ENCODE assay signal across 17 mouse cellular contexts in the genomic region with DNA sequence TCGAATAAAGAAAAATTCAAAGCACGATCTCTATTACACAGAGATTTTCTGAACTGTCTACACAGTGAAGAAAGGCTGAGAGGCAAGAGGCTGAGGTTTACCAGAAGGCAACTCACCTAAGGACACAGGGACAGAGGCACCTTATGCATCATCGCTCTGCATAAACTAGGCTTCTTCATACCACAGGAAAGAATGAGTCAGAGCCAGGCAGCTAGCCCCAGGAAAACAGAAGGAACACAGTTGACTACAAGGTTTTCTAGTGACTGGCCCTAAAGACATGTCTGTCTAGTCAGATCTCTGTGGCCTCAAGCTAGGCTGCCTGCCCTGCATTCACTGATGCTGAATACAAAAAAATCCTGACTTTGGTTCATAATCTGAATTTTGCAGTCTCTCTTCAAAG.
"Had no signal": no experiment of that assay in that cellular context is flagged by ENCODE, and none has a peak within 500 bp of the region (broad histone marks: within the 10 kb centered on the region; RNA-seq: fewer than 3 reads in every experiment).

No protein-coding gene starts in this region.

- H3K27ac ChIP-seq: midbrain, embryonic 10.5 days; midbrain, embryonic 12.5 days; neural tube, embryonic 13.5 days; neural tube, embryonic 15.5 days; stomach, embryonic 15.5 days; stomach, postnatal 0 days had no signal

- DNase-seq: lung, adult 18-20 months; lung, embryonic 14.5 days; lung, postnatal 10 days; lung, postnatal 4 days; midbrain, embryonic 14.5 days; right cerebral cortex, postnatal 14 days; thymus, adult 2 months; thymus, postnatal 25 days; thymus, postnatal 4 days had no signal

- H3K4me1 ChIP-seq: neural tube, embryonic 15.5 days; stomach, embryonic 15.5 days had no signal

- H3K27me3 ChIP-seq: midbrain, embryonic 12.5 days; neural tube, embryonic 13.5 days; neural tube, embryonic 15.5 days; stomach, embryonic 15.5 days had no signal

- H3K4me3 ChIP-seq: midbrain, embryonic 10.5 days; midbrain, embryonic 12.5 days; myocyte; neural tube, embryonic 13.5 days; neural tube, embryonic 15.5 days; stomach, embryonic 15.5 days had no signal

- H3K36me3 ChIP-seq: midbrain, embryonic 12.5 days; neural tube, embryonic 13.5 days; neural tube, embryonic 15.5 days; stomach, embryonic 15.5 days had no signal

- ATAC-seq: midbrain, embryonic 16.5 days had no signal

- H3K9me3 ChIP-seq: midbrain, embryonic 10.5 days; midbrain, embryonic 12.5 days; neural tube, embryonic 13.5 days; neural tube, embryonic 15.5 days; stomach, embryonic 15.5 days had no signal
